Mouse (Mus musculus): ENCODE measurements around the gene Gm10647.
"Not testable (repeated sequence)": the region's sequence is repeated elsewhere in the genome, so short reads cannot be mapped to it uniquely, and the experiment has no call there.

The Gm10647 gene

GRCm38 (mm10) chr9:66796739-66797138 is at the start of gene Gm10647:
TSS of gene Gm10647 (plus strand) at chr9:66797039.
- in situ Hi-C loops (cut with MboI) = no loop called here

GRCm38 (mm10) chr9:66748390-66748789 is 48.4 kb upstream of the Gm10647 start:
- in situ Hi-C loops (cut with MboI) = no loop called here

- in situ Hi-C loops (cut with MboI) = no loop called here
Measured at GRCm38 (mm10) chr9:66752849-66753248, 44.0 kb upstream of the Gm10647 start.

- in situ Hi-C loops (cut with MboI) = no loop called here
Measured at GRCm38 (mm10) chr9:66760991-66761390, 35.8 kb upstream of the Gm10647 start.

- in situ Hi-C loops (cut with MboI) = no loop called here
Measured at GRCm38 (mm10) chr9:66768721-66769120, 28.1 kb upstream of the Gm10647 start.

- in situ Hi-C loops (cut with MboI) = no loop called here
Measured at GRCm38 (mm10) chr9:66769275-66769674, 27.6 kb upstream of the Gm10647 start.

- in situ Hi-C loops (cut with MboI) = no loop called here
Measured at GRCm38 (mm10) chr9:66770701-66771100, 26.1 kb upstream of the Gm10647 start.

GRCm38 (mm10) chr9:66784552-66784951 is 12.3 kb upstream of the Gm10647 start:
- in situ Hi-C loops (cut with MboI) = not testable (repeated sequence)

GRCm38 (mm10) chr9:66787821-66788220 is 9.0 kb upstream of the Gm10647 start:
- in situ Hi-C loops (cut with MboI) = no loop called here

GRCm38 (mm10) chr9:66794629-66795463 is 2.0 kb upstream of the Gm10647 start:
- in situ Hi-C loops (cut with MboI) = no loop called here

GRCm38 (mm10) chr9:66795464-66796324 is 1.1 kb upstream of the Gm10647 start, which contains the start of gene Aph1b:
TSS of gene Aph1b (minus strand) at chr9:66795490.
- in situ Hi-C loops (cut with MboI) = no loop called here

- in situ Hi-C loops (cut with MboI) = no loop called here
Measured at GRCm38 (mm10) chr9:66801947-66802346, 5.1 kb downstream of the Gm10647 start.

- in situ Hi-C loops (cut with MboI) = not testable (repeated sequence)
Measured at GRCm38 (mm10) chr9:66805951-66806350, 9.1 kb downstream of the Gm10647 start.

- in situ Hi-C loops (cut with MboI) = no loop called here
Measured at GRCm38 (mm10) chr9:66813392-66813791, 16.6 kb downstream of the Gm10647 start.

- in situ Hi-C loops (cut with MboI) = no loop called here
Measured at GRCm38 (mm10) chr9:66820996-66821395, 24.2 kb downstream of the Gm10647 start.

- in situ Hi-C loops (cut with MboI) = not testable (repeated sequence)
Measured at GRCm38 (mm10) chr9:66822255-66822654, 25.4 kb downstream of the Gm10647 start.

- in situ Hi-C loops (cut with MboI) = no loop called here
Measured at GRCm38 (mm10) chr9:66825990-66826389, 29.2 kb downstream of the Gm10647 start.

GRCm38 (mm10) chr9:66832366-66832908 is 35.6 kb downstream of the Gm10647 start:
- in situ Hi-C loops (cut with MboI) = no loop called here

- in situ Hi-C loops (cut with MboI) = no loop called here
Measured at GRCm38 (mm10) chr9:66833851-66834250, 37.0 kb downstream of the Gm10647 start.

- in situ Hi-C loops (cut with MboI) = no loop called here
Measured at GRCm38 (mm10) chr9:66834318-66835096, 37.7 kb downstream of the Gm10647 start, which contains the start of gene Aph1c. TSS of gene Aph1c (minus strand) at chr9:66834726.

- in situ Hi-C loops (cut with MboI) = no loop called here
Measured at GRCm38 (mm10) chr9:66835097-66835480, 38.2 kb downstream of the Gm10647 start.

- in situ Hi-C loops (cut with MboI) = no loop called here
Measured at GRCm38 (mm10) chr9:66846822-66847221, 50.0 kb downstream of the Gm10647 start.

Measured in mature B cell (primary cell).